Mouse (Mus musculus) neural tube, embryonic 12.5 days (tissue): ENCODE results near the gene Ric3. TPM values are rescaled to one million over a fixed set of nuclear protein-coding genes. Genes with fewer than 3 reads are reported as not detected.
A peak's percentile ranks its signal among the peaks of the same experiment; 100 is the strongest.
"Not testable (repeated sequence)": the region's sequence is repeated elsewhere in the genome, so short reads cannot be mapped to it uniquely, and the experiment has no call there.

ENCODE experiments used
- ATAC-seq: fragments of 200-750 bp; cut with Nextera tagmentation; 2 replicates; pipeline ENCODE4 v1.8.0; 2017; ENCODE audit warnings: low read depth, mild to moderate bottlenecking, moderate TSS enrichment, moderate library complexity; ENCODE audit not compliant: low FRiP score
- H3K27ac ChIP-seq: fragments of 300-500 bp; sonication (generic); 2 replicates; pipeline ENCODE4 v1.5.1; 2016
- H3K27me3 ChIP-seq: fragments of 300-500 bp; sonication (generic); replicated peaks from 2 replicates; pipeline ENCODE4 v1.6.1; 2016; ENCODE audit warnings: mild to moderate bottlenecking
- H3K36me3 ChIP-seq: fragments of 300-500 bp; sonication (generic); 2 replicates; pipeline ENCODE4 v1.6.1; 2016; ENCODE audit warnings: mild to moderate bottlenecking
- H3K4me1 ChIP-seq: fragments of 300-500 bp; sonication (generic); 2 replicates; pipeline ENCODE4 v1.6.1; 2016
- H3K4me2 ChIP-seq: fragments of 300-500 bp; sonication (generic); replicated peaks from 2 replicates; pipeline ENCODE4 v1.6.1; 2016; ENCODE audit warnings: mild to moderate bottlenecking
- H3K4me3 ChIP-seq: fragments of 300-500 bp; sonication (generic); 2 replicates; pipeline ENCODE4 v1.5.1; 2016
- H3K9ac ChIP-seq: fragments of 300-500 bp; sonication (generic); 2 replicates; pipeline ENCODE4 v1.6.1; 2016; ENCODE audit warnings: mild to moderate bottlenecking
- H3K9me3 ChIP-seq: fragments of 300-500 bp; sonication (generic); 2 replicates; pipeline ENCODE4 v1.6.1; 2016; ENCODE audit warnings: mild to moderate bottlenecking
- WGBS: fragments of 180-500 bp; shearing (Covaris S2); methylation state at CpG from one replicate; pipeline ENCODE4 v1.1.7; 2016; 5-methylcytosine and 5-hydroxymethylcytosine counted together
- polyA plus RNA-seq: library from polyadenylated mRNA; unstranded; fragments of >200 nt; fragmentation: Nextera tagmentation; extraction: Ambion mirVana; gene quantifications from 2 replicates; pipeline ENCODE4 v1.2.1, GENCODE M21; 2016

The Ric3 gene
- polyA plus RNA-seq, 1 experiment from 2014 or later: 21.2 TPM

DNA sequence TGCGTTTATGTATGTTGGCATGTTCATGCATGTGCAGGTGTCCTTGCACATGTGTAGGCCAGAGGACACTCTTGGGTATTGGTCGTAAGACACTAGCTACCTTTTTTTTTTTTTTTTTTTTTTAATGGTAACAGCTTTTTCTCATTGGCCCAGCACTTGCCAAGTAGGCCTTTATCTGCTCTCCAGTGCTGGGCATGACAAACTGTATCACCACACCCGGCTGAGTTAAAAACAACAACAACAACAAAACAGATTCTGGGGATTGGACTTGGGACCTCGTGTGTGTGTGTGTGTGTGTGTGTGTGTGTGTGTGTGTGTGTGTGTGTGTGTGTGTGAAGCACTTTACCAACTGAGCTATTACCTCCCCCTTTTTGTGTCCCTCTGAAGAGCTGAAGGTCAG lies 13.5 kb upstream of the Ric3 start:
- Histone ChIP-seq H3K4me1 (no peaks in the 10 kb centered on the region), H3K9ac (no peak overlapping the region), H3K9me3 (no peaks in the 10 kb centered on the region), H3K4me2 (no peak overlapping the region), H3K4me3 (no peak overlapping the region), H3K36me3 (no peaks in the 10 kb centered on the region), H3K27ac (no peak overlapping the region), H3K27me3 (no peaks in the 10 kb centered on the region)
- ATAC-seq: no peak
- 83% methylated on average over 4 of the region's 4 CpGs for WGBS

DNA sequence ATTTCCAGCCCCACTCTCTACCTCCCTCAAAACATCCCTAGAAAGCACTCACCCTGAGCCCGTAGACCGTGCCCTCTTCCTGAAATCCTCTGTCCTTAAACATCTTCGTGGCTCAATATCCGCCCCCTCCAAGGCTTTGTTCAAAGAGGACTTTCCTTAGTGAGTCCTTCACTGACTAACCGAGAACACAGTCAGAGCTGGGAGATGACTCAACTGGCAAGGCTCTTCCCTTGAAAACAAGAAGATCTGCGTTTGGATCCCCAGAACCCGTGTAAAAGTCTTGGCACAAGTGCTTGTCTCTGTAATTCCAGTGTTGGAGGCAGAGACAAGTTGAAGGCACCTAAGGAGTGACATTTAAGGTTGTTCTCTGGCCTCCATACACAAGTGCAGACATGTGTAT lies 11.2 kb upstream of the Ric3 start:
- WGBS: no CpG with 5 or more reads among the region's 7 CpGs
- Histone ChIP-seq H3K9me3 (no peaks in the 10 kb centered on the region), H3K9ac (no peak overlapping the region), H3K27me3 (no peaks in the 10 kb centered on the region), H3K27ac (no peak overlapping the region), H3K4me2 (no peak overlapping the region), H3K36me3 (no peaks in the 10 kb centered on the region), H3K4me3 (no peak overlapping the region), H3K4me1 (no peaks in the 10 kb centered on the region)
- no peak for ATAC-seq

DNA sequence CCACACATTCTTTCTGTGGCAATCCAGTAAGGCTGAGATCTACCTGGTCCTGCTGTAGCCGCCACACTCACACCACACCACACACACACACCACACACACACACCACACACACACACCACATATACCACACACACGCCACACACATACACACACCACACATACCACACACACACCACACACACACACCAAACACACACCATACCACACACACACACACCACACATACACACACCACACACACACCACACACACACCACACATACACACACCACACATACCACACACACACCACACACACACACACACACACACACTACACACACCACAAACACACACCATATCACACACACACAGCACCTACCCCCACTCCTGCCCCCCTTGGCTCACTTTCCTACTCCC lies 8.2 kb upstream of the Ric3 start:
- WGBS: no CpG with 5 or more reads among the region's 2 CpGs
- H3K4me2 ChIP-seq, H3K36me3 ChIP-seq, H3K4me1 ChIP-seq, H3K27ac ChIP-seq, ATAC-seq, H3K9me3 ChIP-seq, H3K27me3 ChIP-seq, H3K9ac ChIP-seq, H3K4me3 ChIP-seq: not testable (repeated sequence)

DNA sequence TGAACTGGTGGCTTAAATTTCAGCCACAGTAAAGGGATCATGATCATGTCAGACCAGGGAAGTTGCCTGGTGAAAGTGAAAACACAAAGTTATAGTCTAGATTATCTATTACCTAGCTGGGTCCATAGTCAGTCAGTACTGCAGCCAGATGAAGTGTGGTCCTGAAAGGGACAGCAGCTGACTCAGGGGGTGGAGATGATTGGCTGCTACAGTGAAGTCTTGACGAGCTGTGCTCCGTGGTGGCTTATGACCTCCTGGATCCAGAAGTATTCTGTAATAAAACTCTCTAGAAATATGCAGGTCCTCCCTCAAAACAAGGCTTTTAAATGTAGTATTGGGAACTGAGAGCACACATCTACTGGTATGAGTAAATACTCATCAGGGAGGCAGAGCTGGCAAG lies 3.8 kb upstream of the Ric3 start:
- no peaks in the 10 kb centered on the region for H3K36me3 ChIP-seq
- H3K27me3 ChIP-seq: 0 out of 2 replicates have a peak, but pooled peaks cover 4% of the 10 kb centered on the region
- H3K4me1 ChIP-seq: peaks cover 6% of the 10 kb centered on the region
- no peak overlapping the region for H3K27ac ChIP-seq
- H3K4me3 ChIP-seq: no peak overlapping the region
- H3K9ac ChIP-seq: no peak overlapping the region
- 22% methylated on average over 2 of the region's 2 CpGs for WGBS
- ATAC-seq: no peak
- no peaks in the 10 kb centered on the region for H3K9me3 ChIP-seq
- H3K4me2 ChIP-seq: no peak overlapping the region

DNA sequence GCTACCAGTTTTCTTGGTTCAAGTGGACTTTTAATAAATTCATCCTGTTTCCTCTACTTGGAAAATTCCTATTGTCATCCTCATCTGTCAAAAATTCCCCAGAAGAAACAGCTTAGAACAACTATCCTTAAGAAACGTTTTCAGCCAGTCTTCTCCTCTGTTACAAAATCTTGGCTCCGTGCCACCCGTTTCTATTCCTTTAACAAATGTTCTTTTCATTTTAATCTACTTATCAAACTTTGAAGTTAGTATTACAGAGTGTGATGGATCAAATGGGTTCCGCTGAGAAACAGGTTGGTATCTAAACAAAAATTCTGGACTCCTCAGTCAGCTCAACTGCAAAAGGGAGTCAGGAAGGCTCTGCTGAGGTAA lies 668 bp upstream of the Ric3 start:
- Histone ChIP-seq H3K4me3 (no peak overlapping the region; the same call in 1 of the 2 replicates), H3K27ac (no peak overlapping the region), H3K4me2 (peak overlapping the region; percentile 71), H3K27me3 (0 out of 2 replicates have a peak, but pooled peaks cover 4% of the 10 kb centered on the region), H3K9ac (no peak overlapping the region), H3K4me1 (peaks cover 6% of the 10 kb centered on the region), H3K9me3 (no peaks in the 10 kb centered on the region), H3K36me3 (no peaks in the 10 kb centered on the region)
- no peak for ATAC-seq
- WGBS: 84% methylated on average over 4 of the region's 4 CpGs

DNA sequence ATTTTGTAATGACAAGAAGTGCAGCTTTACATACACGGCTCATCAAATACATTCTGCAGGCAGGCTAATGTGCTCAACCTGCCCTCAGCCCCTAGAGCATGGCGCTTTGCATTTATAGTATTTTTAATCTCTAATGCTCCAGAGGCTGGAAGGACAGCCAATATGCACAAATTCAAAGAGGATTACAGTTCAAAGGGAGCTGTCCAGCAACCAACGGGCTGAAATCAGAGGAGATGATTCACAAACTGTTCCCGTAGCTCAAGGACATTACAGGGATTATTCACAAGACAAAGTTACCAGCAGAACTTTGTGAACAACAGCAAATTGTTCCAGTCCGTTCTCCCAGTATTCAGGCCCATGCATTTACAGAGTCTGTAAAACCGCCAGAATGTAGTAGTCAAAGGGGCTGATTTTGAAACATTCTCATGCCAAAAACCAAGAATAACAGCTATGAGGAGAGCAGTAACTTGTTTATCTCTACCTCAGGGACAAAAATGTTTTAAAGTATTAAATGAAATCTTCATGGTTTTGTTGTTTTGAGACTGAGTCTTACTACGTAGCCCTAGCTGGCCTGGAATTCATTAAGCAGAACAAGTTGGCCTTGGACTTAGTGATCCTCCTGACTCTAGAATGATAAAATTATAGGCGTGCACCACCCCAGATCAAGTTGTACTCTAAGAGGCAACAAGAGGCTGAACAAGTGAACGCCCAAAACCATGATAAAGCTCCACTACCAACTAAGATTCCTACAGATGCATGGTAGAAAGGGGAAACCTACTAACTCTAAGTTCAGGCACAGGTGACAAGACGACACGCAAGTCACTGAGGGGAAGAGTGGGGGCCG lies 640 bp downstream of the Ric3 start:
- Histone ChIP-seq H3K36me3 (no peaks in the 10 kb centered on the region), H3K4me1 (peaks cover 6% of the 10 kb centered on the region), H3K27ac (no peak overlapping the region), H3K27me3 (0 out of 2 replicates have a peak, but pooled peaks cover 4% of the 10 kb centered on the region), H3K9me3 (no peaks in the 10 kb centered on the region), H3K4me3 (peak overlapping the region; percentile 80), H3K9ac (peak overlapping the region; percentile 82), H3K4me2 (peak overlapping the region; percentile 71)
- ATAC-seq: no peak; the same call in 1 of the 2 replicates
- WGBS: 21% methylated on average over 12 of the region's 12 CpGs

DNA sequence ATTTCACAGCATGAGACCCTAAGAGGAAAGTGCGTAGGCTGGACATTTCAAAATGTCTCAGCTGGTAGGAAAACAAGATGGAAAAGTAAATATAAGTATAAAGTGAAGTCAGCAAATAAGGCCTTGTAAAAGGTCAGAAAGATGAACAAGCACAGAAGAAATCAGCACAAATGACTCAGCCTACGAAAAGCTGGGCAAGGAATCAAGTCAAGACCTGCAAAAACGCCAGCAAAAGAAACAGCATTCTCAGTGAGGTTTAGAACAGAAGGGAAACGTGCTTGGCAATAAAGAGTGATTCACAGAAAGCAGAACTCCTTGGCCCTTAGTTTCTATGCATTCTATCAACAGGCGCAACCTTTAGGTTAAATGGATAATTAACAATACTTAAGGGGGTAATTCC lies 10.8 kb downstream of the Ric3 start:
- Histone ChIP-seq H3K9me3 (no peaks in the 10 kb centered on the region), H3K9ac (no peak overlapping the region), H3K36me3 (no peaks in the 10 kb centered on the region), H3K4me3 (no peak overlapping the region), H3K4me2 (no peak overlapping the region), H3K4me1 (no peaks in the 10 kb centered on the region), H3K27me3 (no peaks in the 10 kb centered on the region), H3K27ac (no peak overlapping the region)
- no peak for ATAC-seq
- 77% methylated on average over 5 of the region's 5 CpGs for WGBS

DNA sequence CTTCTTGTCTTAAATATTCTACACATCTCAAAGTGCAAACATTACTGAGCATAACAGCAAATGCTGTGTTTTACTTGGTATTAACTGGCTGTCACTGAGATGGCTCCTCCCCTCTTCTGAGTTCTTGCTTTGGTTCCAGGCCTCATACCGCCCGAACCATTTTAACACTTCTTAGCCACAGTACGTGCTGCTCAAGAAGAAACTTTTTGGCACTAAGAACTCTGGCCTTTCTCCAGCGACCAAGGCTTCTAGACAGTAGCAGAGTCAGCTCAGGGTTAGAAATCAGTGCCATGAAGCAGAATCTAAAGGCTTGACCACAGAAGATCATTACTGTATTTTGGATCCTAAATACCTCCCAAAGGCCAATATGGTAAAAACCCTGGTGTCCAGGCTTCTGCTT lies 13.5 kb downstream of the Ric3 start:
- Histone ChIP-seq H3K4me3 (no peak overlapping the region), H3K36me3 (no peaks in the 10 kb centered on the region), H3K4me2 (no peak overlapping the region), H3K9me3 (no peaks in the 10 kb centered on the region), H3K27ac (no peak overlapping the region), H3K9ac (no peak overlapping the region), H3K27me3 (no peaks in the 10 kb centered on the region), H3K4me1 (no peaks in the 10 kb centered on the region)
- WGBS: 94% methylated on average over 4 of the region's 4 CpGs
- no peak for ATAC-seq

DNA sequence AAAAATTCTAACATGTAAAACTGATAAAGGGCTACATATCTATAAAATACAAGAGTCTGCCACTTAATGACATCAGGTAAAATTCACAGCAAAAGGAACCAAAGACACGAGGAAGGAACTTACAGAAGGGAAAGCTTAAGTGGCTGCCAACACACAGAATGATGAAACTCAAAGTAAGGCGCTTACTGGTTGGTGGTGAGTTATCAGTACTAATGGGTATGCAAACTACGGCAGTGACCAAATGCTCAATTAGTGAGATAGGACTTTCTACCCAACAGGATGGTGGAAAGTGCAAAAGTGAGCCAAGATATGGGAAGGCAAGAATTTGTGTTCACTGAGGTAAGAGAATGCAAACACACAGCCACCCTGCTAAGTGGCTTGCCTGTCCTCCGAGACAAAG lies 23.6 kb downstream of the Ric3 start:
- no peak overlapping the region for H3K9ac ChIP-seq
- no peak overlapping the region for H3K27ac ChIP-seq
- H3K4me2 ChIP-seq: no peak overlapping the region
- H3K9me3 ChIP-seq: no peaks in the 10 kb centered on the region
- H3K36me3 ChIP-seq: peaks cover 4% of the 10 kb centered on the region; the same call in 1 of the 2 replicates
- 92% methylated on average over 4 of the region's 4 CpGs for WGBS
- no peak overlapping the region for H3K4me3 ChIP-seq
- ATAC-seq: no peak
- H3K27me3 ChIP-seq: no peaks in the 10 kb centered on the region
- no peaks in the 10 kb centered on the region for H3K4me1 ChIP-seq

DNA sequence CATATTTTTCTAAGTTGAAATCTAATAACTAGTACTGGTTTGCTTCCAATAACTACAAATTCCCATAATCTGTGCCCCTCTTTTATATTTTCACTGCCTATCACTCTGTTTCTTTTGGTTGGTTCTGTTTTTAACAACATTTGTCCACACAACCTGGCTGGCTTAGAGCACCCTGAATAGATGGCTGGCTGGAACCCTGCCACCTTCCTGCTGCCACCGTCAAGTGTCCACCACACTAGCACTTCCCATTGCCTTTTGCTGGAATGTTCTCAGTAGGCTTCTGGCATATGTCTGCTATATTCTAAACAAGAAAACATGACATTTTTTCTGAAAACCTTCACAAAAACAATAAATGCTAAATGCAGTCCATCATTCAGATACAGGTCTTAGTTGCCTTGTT lies 32.3 kb downstream of the Ric3 start:
- Histone ChIP-seq H3K4me1 (no peaks in the 10 kb centered on the region), H3K9ac (no peak overlapping the region), H3K36me3 (peaks cover 10% of the 10 kb centered on the region; the same call in 1 of the 2 replicates), H3K4me3 (no peak overlapping the region), H3K4me2 (no peak overlapping the region), H3K27me3 (no peaks in the 10 kb centered on the region), H3K9me3 (no peaks in the 10 kb centered on the region), H3K27ac (no peak overlapping the region)
- no peak for ATAC-seq
- 98% methylated on average over 1 of the region's 1 CpGs for WGBS

DNA sequence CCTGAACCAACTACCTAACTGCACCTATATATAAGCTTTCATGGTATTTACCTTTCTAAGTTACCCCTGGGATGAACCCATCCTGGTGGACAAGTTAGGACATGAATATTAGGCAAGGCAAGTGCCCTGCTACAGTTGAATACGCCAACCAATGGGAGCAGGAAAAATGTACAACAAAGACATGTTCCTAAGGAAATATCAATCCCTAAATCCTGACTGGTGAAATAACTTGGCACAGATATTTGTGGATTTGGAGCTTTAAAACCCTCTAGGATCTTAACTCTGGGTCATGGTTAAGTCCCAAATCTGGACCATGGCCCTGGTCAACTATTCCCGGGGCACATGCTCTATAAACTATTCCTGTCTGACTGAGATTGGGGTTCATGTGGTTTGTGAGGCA lies 37.3 kb downstream of the Ric3 start:
- Histone ChIP-seq H3K4me1 (no peaks in the 10 kb centered on the region), H3K27ac (no peak overlapping the region), H3K9ac (no peak overlapping the region), H3K27me3 (no peaks in the 10 kb centered on the region), H3K4me2 (no peak overlapping the region), H3K9me3 (no peaks in the 10 kb centered on the region), H3K4me3 (no peak overlapping the region), H3K36me3 (peaks cover 4% of the 10 kb centered on the region; the same call in 1 of the 2 replicates)
- no peak for ATAC-seq
- WGBS: 92% methylated on average over 2 of the region's 2 CpGs

DNA sequence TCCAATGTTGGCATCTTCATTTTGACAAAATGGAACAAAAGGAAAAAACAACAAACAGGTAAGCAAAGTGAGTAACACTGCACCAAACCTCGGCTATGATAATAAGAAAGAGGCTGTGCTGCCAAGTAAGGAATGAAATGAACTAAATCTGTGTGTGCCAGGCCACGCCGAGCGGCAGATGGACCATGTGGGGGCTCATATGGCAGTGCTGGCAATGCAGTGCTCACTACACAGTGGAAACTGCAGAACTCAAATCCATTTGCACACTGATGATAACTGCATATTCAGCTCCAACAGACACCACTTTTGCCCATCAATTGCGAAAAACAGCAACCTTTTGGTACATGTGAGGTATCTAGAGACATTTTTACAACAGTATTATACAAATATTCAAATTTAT lies 43.7 kb downstream of the Ric3 start:
- no peak overlapping the region for H3K9ac ChIP-seq
- no peaks in the 10 kb centered on the region for H3K9me3 ChIP-seq
- no peak overlapping the region for H3K4me3 ChIP-seq
- no peak for ATAC-seq
- H3K27ac ChIP-seq: no peak overlapping the region
- H3K27me3 ChIP-seq: no peaks in the 10 kb centered on the region
- 91% methylated on average over 5 of the region's 5 CpGs for WGBS
- no peaks in the 10 kb centered on the region for H3K4me1 ChIP-seq
- no peak overlapping the region for H3K4me2 ChIP-seq
- peaks cover 7% of the 10 kb centered on the region for H3K36me3 ChIP-seq

DNA sequence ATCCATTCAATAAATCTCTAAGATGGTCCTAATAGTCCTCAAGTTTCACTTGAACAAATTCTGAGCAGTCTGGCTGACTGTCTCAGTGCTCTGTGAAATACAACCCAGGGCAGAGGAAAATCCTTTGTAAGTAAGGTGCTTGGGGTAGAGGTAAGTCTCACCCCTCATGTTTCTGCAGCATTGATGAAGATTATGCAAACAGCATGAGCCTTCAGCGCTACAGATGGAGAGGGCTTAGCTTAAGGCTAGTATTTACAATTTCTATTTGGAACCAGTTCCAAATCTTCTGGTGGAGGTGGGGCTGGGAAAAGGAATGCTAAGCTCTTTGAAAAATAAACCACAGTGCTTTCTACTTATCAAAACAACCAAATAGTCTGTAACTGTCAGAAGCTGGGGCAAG lies 44.1 kb downstream of the Ric3 start:
- no peak for ATAC-seq
- H3K9me3 ChIP-seq: no peaks in the 10 kb centered on the region
- H3K27ac ChIP-seq: no peak overlapping the region
- no peak overlapping the region for H3K9ac ChIP-seq
- peaks cover 8% of the 10 kb centered on the region for H3K36me3 ChIP-seq
- H3K4me2 ChIP-seq: no peak overlapping the region
- 81% methylated on average over 1 of the region's 1 CpGs for WGBS
- no peak overlapping the region for H3K4me3 ChIP-seq
- no peaks in the 10 kb centered on the region for H3K27me3 ChIP-seq
- H3K4me1 ChIP-seq: no peaks in the 10 kb centered on the region
